Comparison of ENCODE assay signal across 10 mouse cellular contexts in the genomic region with DNA sequence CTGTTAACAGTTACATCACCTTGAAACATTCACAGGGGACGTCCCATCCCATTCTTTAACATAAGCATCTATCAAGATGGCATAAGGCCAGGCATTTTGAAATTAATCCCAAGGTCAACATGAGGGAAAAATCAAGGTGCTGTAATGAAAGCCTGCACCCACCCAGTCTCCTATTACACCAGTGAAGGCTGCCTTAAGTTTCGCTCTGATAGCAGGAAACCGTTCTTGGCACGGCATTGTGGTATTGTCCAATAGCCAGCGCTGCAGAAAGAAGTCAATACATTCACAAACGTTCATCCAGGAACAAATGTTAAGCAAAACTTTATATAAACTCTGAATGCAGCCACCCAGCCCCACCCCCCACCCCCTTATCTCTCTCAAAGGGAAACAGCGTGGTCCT. TPM values are rescaled to one million over a fixed set of nuclear protein-coding genes. Genes with fewer than 3 reads are reported as not detected.
A peak's percentile ranks its signal among the peaks of the same experiment; 100 is the strongest.
DNase-seq lines count a peak whose midpoint lies in the region; ATAC-seq lines count a peak whose summit lies in the region.
"Had no signal": no experiment of that assay in that cellular context is flagged by ENCODE, and none has a peak within 500 bp of the region (broad histone marks: within the 10 kb centered on the region; RNA-seq: fewer than 3 reads in every experiment).

No protein-coding gene starts in this region.

- H3K9ac ChIP-seq in heart, embryonic 14.5 days (ENCODE audit: low read length), result no peak overlapping the region; the same call in 1 of the 2 replicates
- H3K9ac ChIP-seq in limb, embryonic 13.5 days, result no peak overlapping the region
- H3K9ac ChIP-seq in intestine, embryonic 16.5 days (ENCODE audit: low read depth, low read length), result no peak overlapping the region; the same call in 1 of the 2 replicates
- H3K9ac ChIP-seq: forebrain, embryonic 15.5 days had no signal

- H3K4me3 ChIP-seq in heart, embryonic 14.5 days (ENCODE audit: control insufficient read depth in 1 of 2, insufficient read depth in 1 of 2, low read depth in 1 of 2, low read length in 2 of 2), result no peak overlapping the region
- H3K4me3 ChIP-seq in limb, embryonic 13.5 days, result no peak overlapping the region
- H3K4me3 ChIP-seq in intestine, embryonic 16.5 days (ENCODE audit: low read length), result no peak overlapping the region
- H3K4me3 ChIP-seq: forebrain, embryonic 15.5 days had no signal

- H3K9me3 ChIP-seq in heart, embryonic 14.5 days (ENCODE audit: control insufficient read depth, low read length), result no peaks in the 10 kb centered on the region
- H3K9me3 ChIP-seq in limb, embryonic 13.5 days, result no peaks in the 10 kb centered on the region
- no peaks in the 10 kb centered on the region for H3K9me3 ChIP-seq in intestine, embryonic 16.5 days (ENCODE audit: control insufficient read depth, low read length)
- H3K9me3 ChIP-seq: forebrain, embryonic 15.5 days had no signal

- no peaks in the 10 kb centered on the region for H3K36me3 ChIP-seq in heart, embryonic 14.5 days (ENCODE audit: control insufficient read depth, insufficient read depth, low read length)
- no peaks in the 10 kb centered on the region; the same call in 1 of the 2 replicates for H3K36me3 ChIP-seq in limb, embryonic 13.5 days
- no peaks in the 10 kb centered on the region for H3K36me3 ChIP-seq in intestine, embryonic 16.5 days (ENCODE audit: control insufficient read depth, insufficient read depth, low read length)
- H3K36me3 ChIP-seq: forebrain, embryonic 15.5 days had no signal

- DNase-seq in adrenal gland, adult 2 months, result peak; percentile 50
- no peak for DNase-seq in adrenal gland, adult 8-10 months
- DNase-seq in 3T3-L1 (ENCODE audit: low read depth, low spot score), result peak; percentile 50
- no peak for DNase-seq in left cerebral cortex, adult 8-10 months (ENCODE audit: low spot score in 2 of 2)
- DNase-seq in spleen, adult 18-20 months, result no peak
- DNase-seq: cerebellum, adult 11 months had no signal

- no peak; the same call in 1 of the 2 replicates for ATAC-seq in heart, embryonic 14.5 days (ENCODE audit: insufficient number of reproducible peaks, insufficient read depth, low FRiP score, low read depth)
- peak; percentile 42; the same call in 1 of the 2 replicates for ATAC-seq in limb, embryonic 13.5 days (ENCODE audit: low FRiP score, low read depth)
- no peak for ATAC-seq in intestine, embryonic 16.5 days
- ATAC-seq: forebrain, embryonic 15.5 days had no signal

- peak overlapping the region; percentile 45 for H3K4me2 ChIP-seq in heart, embryonic 14.5 days (ENCODE audit: low read length)
- peak overlapping the region; percentile 23; the same call in 1 of the 2 replicates for H3K4me2 ChIP-seq in limb, embryonic 13.5 days (replicated peaks)
- H3K4me2 ChIP-seq in intestine, embryonic 16.5 days (ENCODE audit: low read depth, low read length), result no peak overlapping the region
- H3K4me2 ChIP-seq: forebrain, embryonic 15.5 days had no signal

- WGBS in heart, embryonic 14.5 days, result 28% methylated on average over 7 of the region's 7 CpGs
- WGBS in limb, embryonic 13.5 days, result 40% methylated on average over 7 of the region's 7 CpGs
- 30% methylated on average over 7 of the region's 7 CpGs for WGBS in intestine, embryonic 16.5 days

- peak overlapping the region; percentile 28 to 50; a peak in 3 of 4 replicates for H3K27ac ChIP-seq in heart, embryonic 14.5 days (replicated peaks in 1 of 2; ENCODE audit: control insufficient read depth in 1 of 2, insufficient read depth in 1 of 2, low read depth in 2 of 2, low read length in 2 of 2)
- 0 out of 2 replicates have a peak overlapping the region, but pooled peaks have one; percentile 48 for H3K27ac ChIP-seq in limb, embryonic 13.5 days
- no peak overlapping the region for H3K27ac ChIP-seq in intestine, embryonic 16.5 days (ENCODE audit: low read length)
- H3K27ac ChIP-seq: forebrain, embryonic 15.5 days had no signal

- no peaks in the 10 kb centered on the region for H3K27me3 ChIP-seq in heart, embryonic 14.5 days (ENCODE audit: control insufficient read depth, insufficient read depth, low read length)
- no peaks in the 10 kb centered on the region for H3K27me3 ChIP-seq in limb, embryonic 13.5 days
- H3K27me3 ChIP-seq in intestine, embryonic 16.5 days (replicated peaks; ENCODE audit: control insufficient read depth, insufficient read depth, low read length), result no peaks in the 10 kb centered on the region
- H3K27me3 ChIP-seq: forebrain, embryonic 15.5 days had no signal

- H3K4me1 ChIP-seq in heart, embryonic 14.5 days (ENCODE audit: control insufficient read depth in 2 of 2, insufficient read depth in 2 of 2, low read length in 2 of 2), result peaks cover 15 to 39% of the 10 kb centered on the region in 2 experiments
- peaks cover 53% of the 10 kb centered on the region for H3K4me1 ChIP-seq in limb, embryonic 13.5 days
- peaks cover 11% of the 10 kb centered on the region for H3K4me1 ChIP-seq in intestine, embryonic 16.5 days (ENCODE audit: control insufficient read depth, insufficient read depth, low read length)

RNA-seq across cellular contexts. Expression of gene Apbb2, which starts 15.4 kb away (rescaled TPM):
- 10 to 100 TPM; 58.3 to 76.7 TPM for total RNA-seq in adrenal gland, adult 2 months (2021)
- 8.4 and 20.0 TPM in 2 replicates for polyA plus RNA-seq in adrenal gland, adult 2 months (2012; rRNA removed)
- total RNA-seq in adrenal gland, adult 8-10 months (2022), result 10 to 100 TPM; 61.2 to 89.9 (median 81.5) TPM
- 30.9 and 32.9 TPM in 2 replicates for polyA plus RNA-seq in heart, embryonic 14.5 days (2014; fragmentation: Nextera tagmentation; extraction: Ambion mirVana)
- 60.2 and 63.9 TPM in 2 replicates for polyA plus RNA-seq in limb, embryonic 13.5 days (2015; fragmentation: Nextera tagmentation; extraction: Ambion mirVana)
- total RNA-seq in left cerebral cortex, adult 8-10 months (2022), result 10 to 100 TPM; 59.4 to 65.7 (median 61.0) TPM
- polyA plus RNA-seq in intestine, embryonic 16.5 days (2015; fragmentation: Nextera tagmentation; extraction: Ambion mirVana), result 31.2 and 32.8 TPM in 2 replicates

Comparison
In these comparisons a context has a peak if more than half of its experiments do, and no peak if none do; other contexts are left out.
1. DNase-seq: peak in adrenal gland, adult 2 months (single experiment) and 3T3-L1 (single experiment); none in adrenal gland, adult 8-10 months (single experiment), left cerebral cortex, adult 8-10 months (0 of 2) and spleen, adult 18-20 months (0 of 2).